Mouse (Mus musculus) lung, embryonic 14.5 days (tissue): ENCODE data around the gene Ccdc50. TPM values are rescaled to one million over a fixed set of nuclear protein-coding genes. Genes with fewer than 3 reads are reported as not detected.

Source experiments
- ATAC-seq: fragments of 200-750 bp; cut with Nextera tagmentation; 2 replicates; pipeline ENCODE4 v1.8.0; 2017; ENCODE audit warnings: mild to moderate bottlenecking, moderate TSS enrichment, moderate library complexity; ENCODE audit not compliant: insufficient read depth
- DNase-seq: peaks from one replicate; pipeline ENCODE4 v3.0.0-alpha.2; 2015
- H3K27ac ChIP-seq: fragments of 300-500 bp; sonication (generic); 2 replicates; pipeline ENCODE4 v1.5.1; 2014; ENCODE audit warnings: low read depth, mild to moderate bottlenecking, moderate library complexity
- H3K27me3 ChIP-seq: fragments of 300-500 bp; sonication (generic); 2 replicates; pipeline ENCODE4 v1.6.1; 2014; ENCODE audit warnings: low read length, control low read depth; ENCODE audit not compliant: insufficient read depth
- H3K36me3 ChIP-seq: fragments of 300-500 bp; sonication (generic); 2 replicates; pipeline ENCODE4 v1.6.1; 2014; ENCODE audit warnings: control low read depth; ENCODE audit not compliant: insufficient read depth
- H3K4me1 ChIP-seq: fragments of 300-500 bp; sonication (generic); 2 replicates; pipeline ENCODE4 v1.6.1; 2014; ENCODE audit warnings: antibody characterized with exemption, control low read depth; ENCODE audit not compliant: insufficient read depth
- H3K4me2 ChIP-seq: fragments of 300-500 bp; sonication (generic); 2 replicates; pipeline ENCODE4 v1.6.1; 2014; ENCODE audit warnings: mild to moderate bottlenecking
- H3K4me3 ChIP-seq: fragments of 300-500 bp; sonication (generic); 2 replicates; pipeline ENCODE4 v1.5.1; 2014; ENCODE audit warnings: low read depth, low read length
- H3K9ac ChIP-seq: fragments of 300-500 bp; sonication (generic); 2 replicates; pipeline ENCODE4 v1.6.1; 2014
- H3K9me3 ChIP-seq: fragments of 300-500 bp; sonication (generic); 2 replicates; pipeline ENCODE4 v1.6.1; 2016; ENCODE audit warnings: low read depth, low read length, control low read depth
- CTCF ChIP-seq: IDR thresholded peaks from 2 replicates; pipeline ENCODE4 v1.5.1; 2016; ENCODE audit warnings: antibody characterized with exemption, low read depth
- WGBS: fragments of 180-500 bp; shearing (Covaris S2); extraction: QIAGEN DNeasy Blood & Tissue Kit; methylation state at CpG from one replicate; pipeline ENCODE4 v1.1.7; 2014; 5-methylcytosine and 5-hydroxymethylcytosine counted together
- polyA plus RNA-seq: library from polyadenylated mRNA; unstranded; fragments of >200 nt; fragmentation: Nextera tagmentation; extraction: Ambion mirVana; gene quantifications from 2 replicates; pipeline ENCODE4 v1.2.1, GENCODE M21; 2014

The Ccdc50 gene
- polyA plus RNA-seq, 1 experiment from 2014 or later, result 62.4 TPM

DNA sequence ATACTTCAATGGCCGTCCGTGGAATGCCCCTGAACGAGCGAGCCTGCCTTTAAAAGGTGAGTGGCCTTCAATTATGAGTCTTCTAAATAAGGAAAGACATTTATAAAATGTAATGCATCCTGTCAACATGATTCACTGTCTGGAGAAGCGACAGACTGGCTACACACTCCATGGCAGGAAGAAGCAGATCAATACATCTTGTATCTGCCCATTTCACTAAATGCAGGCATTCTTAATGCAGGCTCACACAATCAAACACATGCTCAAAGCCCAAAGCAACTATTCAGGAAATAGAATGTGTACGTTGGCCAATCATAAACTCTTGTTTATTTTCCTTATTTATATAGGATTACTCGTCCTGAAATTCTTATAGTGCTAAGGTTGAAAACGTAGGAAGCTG lies 18.5 kb upstream of the Ccdc50 start, which contains the start of gene Uts2b:
TSS of gene Uts2b (minus strand) at position 49 of the 400 bp plus-strand sequence.
- DNase-seq (no peak), ATAC-seq (no peak)
- Histone ChIP-seq H3K4me1 (no peaks in the 10 kb centered on the region), H3K4me3 (no peak within 1 kb of the TSS), H3K27ac (no peak within 1 kb of the TSS), H3K4me2 (no peak within 1 kb of the TSS), H3K9ac (no peak within 1 kb of the TSS), H3K36me3 (no peaks in the 10 kb centered on the region), H3K9me3 (no peaks in the 10 kb centered on the region), H3K27me3 (no peaks in the 10 kb centered on the region)
- WGBS, result 64% methylated on average over 8 of the region's 8 CpGs
- TF ChIP-seq CTCF, result no peak

DNA sequence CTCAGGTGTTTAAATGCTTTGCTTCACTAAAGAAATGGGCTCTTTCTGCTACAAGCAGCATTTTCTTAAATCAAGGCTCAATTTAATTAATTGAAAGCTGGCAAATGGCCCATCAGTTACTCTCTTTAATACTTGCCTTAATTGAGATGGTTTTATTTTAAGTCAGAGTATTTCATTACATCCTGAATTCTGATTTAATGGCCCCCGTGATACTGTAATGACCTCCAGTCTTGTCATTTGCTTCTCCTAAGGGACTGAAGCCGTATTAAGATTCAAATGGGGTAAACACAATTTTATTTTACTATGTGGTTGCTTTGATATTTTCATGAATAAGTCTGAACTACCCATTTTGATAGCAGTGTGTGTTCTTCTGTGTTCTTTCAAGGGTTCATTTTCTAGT lies 18.0 kb upstream of the Ccdc50 start:
- Histone ChIP-seq H3K9me3 (no peaks in the 10 kb centered on the region), H3K27ac (no peak overlapping the region), H3K4me3 (no peak overlapping the region), H3K36me3 (no peaks in the 10 kb centered on the region), H3K27me3 (no peaks in the 10 kb centered on the region), H3K4me1 (no peaks in the 10 kb centered on the region), H3K4me2 (no peak overlapping the region), H3K9ac (no peak overlapping the region)
- no peak for ATAC-seq
- no peak for TF ChIP-seq CTCF
- DNase-seq, result no peak
- WGBS, result 82% methylated on average over 2 of the region's 2 CpGs

DNA sequence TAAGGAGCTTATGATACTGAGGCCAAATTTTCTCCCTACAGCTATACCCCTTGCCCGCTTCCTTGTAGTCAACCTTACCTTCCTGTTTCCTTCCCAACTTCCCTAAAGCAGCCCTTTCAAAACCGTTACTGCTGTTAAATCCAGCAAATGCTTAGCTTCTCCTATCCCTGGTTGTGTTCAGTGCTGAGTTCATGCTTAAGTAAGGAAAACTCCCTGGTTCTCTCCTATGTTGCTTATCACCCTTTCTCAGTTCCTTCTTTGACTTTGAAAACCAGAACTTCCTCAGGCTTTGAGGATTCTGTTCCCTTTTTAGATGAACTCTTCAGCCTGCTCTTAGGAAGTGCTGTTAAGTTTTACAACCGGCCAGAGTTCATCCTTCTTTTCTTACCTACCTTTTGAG lies 14.5 kb upstream of the Ccdc50 start:
- Histone ChIP-seq H3K9me3 (no peaks in the 10 kb centered on the region), H3K36me3 (no peaks in the 10 kb centered on the region), H3K4me1 (no peaks in the 10 kb centered on the region), H3K4me2 (no peak overlapping the region), H3K9ac (no peak overlapping the region), H3K27me3 (no peaks in the 10 kb centered on the region), H3K4me3 (no peak overlapping the region), H3K27ac (no peak overlapping the region)
- WGBS, result 70% methylated on average over 3 of the region's 3 CpGs
- DNase-seq, result no peak
- TF ChIP-seq CTCF, result no peak
- ATAC-seq, result no peak

DNA sequence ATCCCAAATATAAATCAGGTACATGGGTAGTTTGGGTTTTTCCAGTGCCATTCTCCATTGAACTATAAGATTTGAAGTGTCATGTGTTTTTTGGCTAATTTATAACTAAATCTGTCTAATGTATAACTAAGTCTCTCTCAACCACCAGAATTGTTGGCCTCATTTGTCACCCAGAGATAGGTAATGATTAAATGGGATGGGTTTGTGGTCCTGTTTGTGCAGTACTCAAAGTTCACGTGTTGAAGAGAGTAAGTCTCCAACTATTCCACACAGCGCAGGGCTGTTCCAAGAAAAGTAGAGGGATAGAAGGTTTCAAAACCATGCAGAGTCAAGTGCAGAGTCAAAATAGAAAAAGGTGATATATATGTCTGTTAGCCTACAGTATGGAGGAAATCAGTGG lies 13.4 kb upstream of the Ccdc50 start:
- Histone ChIP-seq H3K9me3 (no peaks in the 10 kb centered on the region), H3K4me1 (no peaks in the 10 kb centered on the region), H3K27me3 (no peaks in the 10 kb centered on the region), H3K9ac (no peak overlapping the region), H3K4me2 (no peak overlapping the region), H3K36me3 (no peaks in the 10 kb centered on the region), H3K27ac (no peak overlapping the region), H3K4me3 (no peak overlapping the region)
- no peak for ATAC-seq
- DNase-seq, result no peak
- WGBS, result 78% methylated on average over 2 of the region's 2 CpGs
- TF ChIP-seq CTCF, result no peak

DNA sequence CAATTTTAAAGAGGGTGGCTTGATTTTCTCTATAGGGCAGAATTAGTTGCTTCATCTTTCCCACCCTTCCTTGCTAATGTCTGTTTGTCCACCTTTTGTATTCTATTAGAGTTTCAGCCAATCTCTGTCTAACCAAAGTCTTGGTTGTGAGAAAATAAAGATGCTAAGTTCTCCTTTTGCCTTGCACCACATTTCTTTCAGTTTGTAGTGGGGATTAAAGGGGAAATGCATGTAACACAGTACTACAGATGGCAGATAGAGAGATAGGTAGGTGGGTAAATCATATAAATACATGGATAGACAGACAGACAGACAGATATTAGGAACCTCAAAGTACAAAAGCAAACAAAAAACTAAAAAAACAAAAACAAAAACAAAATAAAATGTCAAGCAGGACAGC lies 12.1 kb upstream of the Ccdc50 start:
- TF ChIP-seq CTCF, result no peak
- no peaks in the 10 kb centered on the region for H3K27me3 ChIP-seq
- no peaks in the 10 kb centered on the region for H3K4me1 ChIP-seq
- H3K4me3 ChIP-seq, result no peak overlapping the region
- no peak overlapping the region for H3K9ac ChIP-seq
- H3K36me3 ChIP-seq, result no peaks in the 10 kb centered on the region
- DNase-seq (no peak), ATAC-seq (no peak)
- H3K27ac ChIP-seq, result no peak overlapping the region
- H3K9me3 ChIP-seq, result no peaks in the 10 kb centered on the region
- no peak overlapping the region for H3K4me2 ChIP-seq

DNA sequence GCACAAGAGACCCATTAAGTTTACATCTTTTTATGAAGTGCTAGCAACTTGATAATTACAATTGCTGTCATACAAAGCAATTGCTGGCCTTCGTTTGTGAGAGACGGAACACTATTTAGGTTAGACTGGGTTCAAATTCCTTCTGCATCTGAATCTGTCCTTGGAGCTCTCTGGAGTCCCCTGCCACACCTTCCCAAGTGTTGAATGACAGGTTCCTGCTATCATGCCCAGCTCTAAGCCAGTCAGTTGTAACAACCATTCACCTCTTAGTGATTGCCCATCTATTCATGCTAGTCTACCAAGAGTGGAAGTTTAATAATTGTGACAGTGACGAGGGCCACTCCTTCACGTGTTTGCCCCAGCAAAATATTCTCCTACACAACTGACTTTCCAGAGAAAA lies 6.5 kb upstream of the Ccdc50 start:
- no peaks in the 10 kb centered on the region for H3K9me3 ChIP-seq
- H3K4me2 ChIP-seq, result no peak overlapping the region
- no peak overlapping the region for H3K27ac ChIP-seq
- ATAC-seq (no peak), DNase-seq (no peak)
- 69% methylated on average over 4 of the region's 4 CpGs for WGBS
- H3K36me3 ChIP-seq, result no peaks in the 10 kb centered on the region
- no peak overlapping the region for H3K9ac ChIP-seq
- no peaks in the 10 kb centered on the region for H3K27me3 ChIP-seq
- TF ChIP-seq CTCF, result no peak
- no peaks in the 10 kb centered on the region for H3K4me1 ChIP-seq
- H3K4me3 ChIP-seq, result no peak overlapping the region

DNA sequence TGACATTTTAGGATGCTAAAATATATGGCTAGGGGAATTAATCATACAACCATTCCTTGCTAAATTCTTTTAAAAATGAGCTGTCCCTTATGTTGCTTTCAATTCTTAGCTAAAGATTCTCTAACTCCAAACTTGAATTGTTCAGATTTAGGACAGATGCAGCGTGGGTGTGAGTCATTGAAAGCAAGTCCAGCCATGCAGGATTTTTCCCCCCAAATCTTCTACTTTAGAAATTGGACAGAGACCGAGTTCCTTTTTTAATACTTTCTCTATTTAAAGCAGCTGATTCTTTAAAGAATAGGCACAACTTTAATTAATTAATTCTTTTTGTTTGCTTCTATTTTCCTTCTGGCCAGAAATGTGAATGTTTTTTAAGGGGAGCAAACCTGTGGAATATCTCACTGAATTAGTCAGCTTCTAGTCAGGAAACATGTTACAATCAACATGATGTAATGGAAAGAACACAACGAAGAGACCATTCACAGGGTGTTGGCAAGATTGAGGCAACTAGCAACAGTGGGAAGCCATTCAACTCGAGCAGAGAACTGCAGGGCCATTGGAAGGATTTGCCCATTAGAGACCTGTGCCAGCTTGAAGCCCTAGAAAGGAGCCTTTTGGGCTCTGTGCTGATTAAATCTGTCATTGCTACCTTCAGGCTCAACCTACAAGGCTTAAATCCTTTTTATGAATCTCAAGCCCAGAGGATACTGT lies 3.6 kb upstream of the Ccdc50 start:
- H3K27me3 ChIP-seq, result no peaks in the 10 kb centered on the region
- no peaks in the 10 kb centered on the region for H3K36me3 ChIP-seq
- no peak overlapping the region for H3K4me2 ChIP-seq
- H3K4me3 ChIP-seq, result no peak overlapping the region
- TF ChIP-seq CTCF, result no peak
- no peaks in the 10 kb centered on the region for H3K9me3 ChIP-seq
- no peaks in the 10 kb centered on the region for H3K4me1 ChIP-seq
- no peak overlapping the region for H3K9ac ChIP-seq
- H3K27ac ChIP-seq, result no peak overlapping the region
- DNase-seq (no peak), ATAC-seq (no peak)
- 55% methylated on average over 4 of the region's 4 CpGs for WGBS
